Mouse (Mus musculus): ENCODE data around the gene Emilin1.

Gene Emilin1

GRCm38 (mm10) chr5:30959966-30960501, 46.8 kb downstream of the Emilin1 start, which contains the start of gene Preb:
TSS of gene Preb (minus strand) at chr5:30960361.
- peak; percentile 93 for DNase-seq (ENCODE audit: low read depth)

GRCm38 (mm10) chr5:30960814-30961213, 47.6 kb downstream of the Emilin1 start:
- no peak for DNase-seq (ENCODE audit: low read depth)

DNA sequence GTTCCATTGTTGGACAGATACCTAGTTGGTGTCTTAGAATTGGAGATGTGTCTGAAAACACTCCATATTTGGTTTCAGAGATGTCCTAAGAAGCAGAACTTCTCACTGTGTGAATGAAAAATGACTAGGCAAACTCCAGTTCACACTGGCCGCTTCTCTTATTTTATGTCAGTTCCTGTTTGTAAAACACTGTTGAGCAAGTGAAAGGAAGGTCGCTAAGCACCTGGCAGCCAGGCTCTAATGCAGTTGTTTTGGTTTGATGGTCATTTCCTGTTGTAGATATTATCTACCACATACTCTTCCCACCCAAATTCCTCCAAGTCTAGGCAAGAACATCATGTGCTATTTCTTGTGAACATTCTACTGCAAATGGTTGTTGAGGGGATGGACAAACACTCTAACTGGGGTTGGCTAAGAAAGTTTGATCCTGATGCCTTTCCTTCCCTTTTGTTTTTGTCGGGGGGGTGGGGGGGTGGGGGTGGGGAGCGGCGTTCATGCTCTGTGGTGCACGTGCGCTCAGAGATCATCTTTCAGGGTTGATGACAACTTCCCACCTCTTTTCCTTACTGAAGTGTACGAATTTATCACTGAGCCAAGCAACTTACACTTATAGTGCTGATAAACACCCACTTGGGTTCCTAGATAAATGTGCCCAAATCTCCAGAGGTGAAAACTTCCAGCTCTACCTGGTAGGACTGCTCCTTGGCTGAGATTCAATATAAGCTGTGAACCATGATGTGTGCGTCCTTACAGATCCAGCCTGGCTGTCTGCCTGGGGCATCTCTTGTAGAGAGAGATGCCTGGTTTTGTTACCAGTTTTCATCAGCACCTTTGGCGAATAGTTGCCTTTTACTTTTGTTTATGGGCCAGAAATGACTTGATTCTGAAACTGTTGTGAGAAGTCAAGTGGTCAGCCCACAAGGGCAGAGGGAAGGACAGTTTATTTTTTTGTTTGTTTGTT, 48.6 kb downstream of the Emilin1 start:
- DNase-seq (ENCODE audit: low read depth), result no peak

DNA sequence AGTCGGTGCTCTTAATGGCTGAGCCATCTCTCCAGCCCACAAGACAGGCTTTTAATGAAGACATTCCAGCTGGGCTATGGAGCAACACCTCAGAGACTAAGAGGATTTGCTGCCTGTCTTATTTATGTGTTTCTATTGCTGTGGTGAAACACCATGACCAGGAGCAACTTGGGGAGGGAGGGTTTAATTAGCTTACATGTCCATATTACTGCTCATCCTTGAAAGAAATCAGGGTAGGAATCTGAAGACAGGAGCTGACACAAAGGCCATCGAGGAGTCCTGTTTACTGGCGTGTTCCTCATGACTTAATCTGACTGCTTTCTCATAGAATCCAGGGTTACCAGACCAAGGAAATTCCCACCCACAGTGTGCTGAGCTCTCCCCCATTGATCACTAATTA, 50.7 kb downstream of the Emilin1 start:
- no peak for DNase-seq (ENCODE audit: low read depth)

GRCm38 (mm10) chr5:30966189-30966588, 53.0 kb downstream of the Emilin1 start:
- DNase-seq (ENCODE audit: low read depth), result no peak

DNA sequence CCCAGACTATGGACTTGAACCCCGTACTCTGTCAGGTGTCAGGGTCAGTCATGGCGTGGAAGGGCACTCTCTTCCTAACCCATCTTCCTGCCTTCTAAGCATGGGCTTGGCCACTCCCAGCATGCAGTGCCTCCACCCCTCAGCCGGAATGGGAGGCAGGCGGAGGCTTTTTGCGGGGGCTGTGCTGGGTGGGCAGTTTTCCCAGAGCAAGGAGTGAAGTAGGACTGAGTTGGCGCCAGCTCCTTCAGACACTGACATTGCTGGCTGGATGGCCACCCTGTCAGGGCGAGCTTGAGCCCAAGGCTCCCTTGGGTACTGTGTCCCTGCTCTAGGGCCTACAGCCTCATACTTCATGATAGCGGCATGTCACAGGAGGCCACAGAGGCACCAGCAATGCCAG, 55.2 kb downstream of the Emilin1 start, which contains the start of gene Tcf23:
TSS of gene Tcf23 (plus strand) at position 247 of the 400 bp plus-strand sequence.
- DNase-seq (ENCODE audit: low read depth), result no peak

DNA sequence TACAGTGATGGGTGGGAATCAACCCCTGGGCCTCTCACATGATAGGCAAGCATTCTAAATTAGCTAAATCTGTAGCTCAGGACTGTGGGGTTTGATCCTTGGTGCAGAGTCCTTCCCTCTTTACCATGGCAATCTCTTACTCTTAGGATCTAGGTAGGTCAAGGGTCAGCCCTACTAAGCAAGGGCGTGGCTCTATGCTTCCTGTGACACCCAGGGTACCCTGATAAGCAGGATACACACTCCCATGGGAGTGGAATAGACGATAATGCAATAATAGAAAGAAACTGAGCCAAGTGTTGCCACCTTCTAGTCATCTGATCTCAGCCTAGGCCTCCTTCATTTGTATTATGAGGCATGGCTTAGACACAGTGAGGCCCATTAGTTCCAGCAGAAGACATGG, 56.2 kb downstream of the Emilin1 start:
- no peak for DNase-seq (ENCODE audit: low read depth)

Data from fibroblast of lung, adult 2 months (primary cell).